Mouse (Mus musculus): ENCODE data around the gene Parp8.

Parp8 gene

DNA sequence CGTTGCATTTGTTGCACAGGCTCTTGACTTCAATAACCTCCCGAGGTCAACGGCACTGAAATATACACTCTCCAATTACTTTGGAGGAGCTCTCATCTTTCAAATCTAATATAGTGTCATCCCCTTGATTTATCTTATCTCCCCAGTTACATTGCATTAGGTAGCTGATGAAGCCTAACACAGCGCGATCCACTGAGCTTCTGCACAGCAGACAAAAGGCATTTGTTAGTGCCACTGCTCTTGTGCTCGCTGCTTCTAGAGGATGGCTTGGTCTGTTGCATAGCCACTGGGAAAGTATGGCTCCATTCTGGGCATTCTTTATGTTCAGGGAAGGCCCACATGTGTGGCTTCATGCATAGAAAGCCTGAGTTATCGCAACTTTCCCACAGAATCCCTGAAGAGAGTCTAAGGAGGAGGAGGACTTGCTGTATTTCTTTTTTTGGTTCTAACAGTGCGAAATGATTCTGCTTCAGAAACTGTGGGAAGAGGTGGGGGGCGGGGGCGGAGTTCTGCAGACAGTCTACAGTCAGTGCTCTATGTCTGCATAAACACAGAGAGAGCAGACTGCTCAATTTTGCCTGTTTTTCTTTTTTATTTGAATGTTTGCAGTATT is 145.7 kb downstream of the Parp8 start:
- DNase-seq (ENCODE audit: low read depth, low spot score), result no peak

DNA sequence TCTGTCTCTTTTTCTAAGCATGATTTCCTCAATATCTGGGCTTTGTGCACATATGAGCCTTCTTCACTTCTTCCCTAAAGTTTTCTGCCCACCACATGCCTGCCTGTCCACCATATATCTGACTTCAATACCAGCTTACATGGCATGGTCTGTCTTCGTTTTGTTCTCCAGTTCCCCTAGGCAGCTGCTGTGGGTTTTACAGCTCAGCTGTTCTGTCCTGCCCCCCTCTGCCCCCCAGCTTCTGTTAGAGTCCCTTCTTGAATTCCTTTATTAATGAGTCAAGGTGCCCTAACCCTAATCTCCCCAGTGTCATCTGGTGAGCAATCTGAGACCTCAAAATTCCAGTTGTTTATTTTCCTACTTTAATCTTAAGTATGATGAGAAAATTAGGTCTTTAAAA is 155.1 kb downstream of the Parp8 start:
- DNase-seq (ENCODE audit: low read depth, low spot score), result no peak

DNA sequence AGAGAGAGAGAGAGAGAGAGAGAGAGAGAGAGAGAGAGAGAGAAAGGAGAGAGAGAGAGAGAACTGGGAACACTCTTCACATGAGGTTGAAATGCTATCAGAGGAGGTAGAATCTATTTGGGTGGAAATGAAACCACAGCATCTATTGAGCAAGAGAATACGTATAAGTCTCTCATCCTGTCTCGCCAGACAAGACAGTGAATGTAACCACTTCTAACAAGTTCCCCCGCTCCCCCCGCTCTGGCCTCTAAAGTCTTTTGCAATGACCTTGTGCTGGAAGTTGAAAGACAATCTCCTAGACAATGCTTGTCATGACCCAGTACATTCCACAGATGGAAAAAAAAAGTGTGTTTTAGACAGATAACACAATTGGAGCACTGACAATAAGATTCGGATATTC is 181.4 kb downstream of the Parp8 start:
- DNase-seq (ENCODE audit: low read depth, low spot score), result no peak

DNA sequence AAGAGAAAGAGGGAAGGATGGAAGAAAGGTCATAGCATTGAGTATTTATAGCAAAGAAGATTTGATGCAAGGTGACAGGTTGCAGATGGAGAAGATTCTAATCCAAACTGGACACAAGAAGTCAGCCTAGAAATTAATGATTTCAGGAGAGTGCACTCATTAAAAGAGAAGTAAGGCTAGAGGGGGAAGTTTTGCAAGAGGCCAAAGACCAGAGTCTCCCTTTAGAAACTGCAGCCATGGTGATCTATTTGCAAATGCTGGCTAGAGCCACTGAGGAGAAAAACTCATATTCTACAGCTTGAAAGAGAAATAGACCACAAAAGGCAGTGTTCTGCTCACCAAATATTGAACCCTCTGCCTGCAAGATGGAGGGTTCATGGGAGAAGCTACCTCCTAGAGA is 194.4 kb downstream of the Parp8 start:
- DNase-seq (ENCODE audit: low read depth, low spot score), result no peak

DNA sequence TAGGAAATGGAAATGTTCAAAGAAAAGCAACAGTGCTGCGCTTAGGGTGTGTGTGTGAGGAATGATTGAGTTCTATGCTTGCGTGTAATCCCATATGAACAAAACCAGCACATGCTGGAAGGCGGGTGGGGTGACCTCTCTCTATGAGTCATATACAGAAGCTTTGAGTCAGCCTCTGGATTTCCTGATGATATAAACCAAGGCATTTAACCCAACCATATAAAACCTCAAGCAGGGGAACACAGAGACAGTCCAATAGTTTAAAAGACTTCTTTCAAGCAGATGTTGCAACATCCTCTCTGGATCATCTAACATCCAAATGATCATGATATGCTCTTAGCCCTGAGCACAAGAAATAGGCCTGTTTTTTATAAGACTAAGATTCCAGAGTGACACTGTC is 196.3 kb downstream of the Parp8 start:
- DNase-seq (ENCODE audit: low read depth, low spot score), result no peak

DNA sequence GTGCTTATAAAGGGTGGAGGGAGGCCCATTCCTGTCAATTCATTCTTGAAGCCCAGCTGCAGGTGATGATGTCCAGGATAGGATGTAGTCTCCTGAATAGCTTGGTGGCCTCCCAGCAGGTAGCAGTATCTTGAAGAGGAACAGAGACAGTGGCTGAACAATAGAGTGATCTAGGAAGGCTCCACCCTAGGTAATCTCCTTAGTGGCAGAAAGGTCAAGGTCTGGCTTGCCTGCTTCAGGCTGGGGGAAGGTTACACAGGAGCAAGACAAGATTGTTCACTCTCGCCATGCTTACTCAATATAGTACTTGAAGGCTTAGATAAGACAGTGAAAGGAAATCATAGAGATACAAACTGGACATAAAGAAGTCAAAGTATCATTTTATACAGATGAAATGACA is 213.9 kb downstream of the Parp8 start:
- DNase-seq (ENCODE audit: low read depth, low spot score), result no peak
